Mouse (Mus musculus): ENCODE data around the gene Runx2.

DNA sequence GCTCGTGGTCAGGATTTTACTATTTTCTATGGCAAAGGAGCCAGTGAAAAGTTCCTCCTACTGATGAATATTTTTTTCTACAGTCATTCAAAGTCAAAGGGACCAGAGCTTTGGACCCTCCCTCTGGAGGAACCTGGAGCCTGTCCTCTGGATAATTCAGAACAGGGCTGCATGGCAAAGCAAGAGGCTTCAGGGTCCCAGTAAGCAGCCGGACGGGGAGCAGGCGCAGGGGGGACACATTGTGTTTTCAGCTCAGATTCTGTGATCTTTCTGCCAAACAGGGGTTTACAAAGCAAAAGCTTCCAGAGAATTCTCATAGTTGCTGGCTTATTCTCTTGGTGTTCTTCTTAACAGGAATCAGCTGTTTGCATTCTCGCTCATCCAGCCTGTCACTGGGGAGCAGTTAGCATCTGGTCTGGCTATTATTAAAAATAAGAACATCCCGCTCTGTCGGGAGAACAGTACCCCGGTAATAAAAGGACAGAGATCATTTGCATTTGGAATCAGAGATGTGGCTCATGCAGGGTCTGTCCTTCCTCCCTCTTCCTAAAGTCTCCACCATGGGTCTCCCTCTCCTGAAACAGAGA lies 216.6 kb downstream of the Runx2 start:
- TF ChIP-seq ZNF384 (IDR thresholded peaks at IDR 0.05; ENCODE audit: low read depth, low read length) = no peak
- TF ChIP-seq MAFK (IDR thresholded peaks at IDR 0.05; ENCODE audit: insufficient read depth, low read depth, low read length) = no peak
- TF ChIP-seq ZC3H11A (IDR thresholded peaks at IDR 0.05; ENCODE audit: borderline replicate concordance, low read depth, low read length) = no peak

All from ES-E14 (cell line).